Mouse (Mus musculus): ENCODE data around the gene Sirt3. TPM values are rescaled to one million over a fixed set of nuclear protein-coding genes. Genes with fewer than 3 reads are reported as not detected.

Gene Sirt3
- polyA plus RNA-seq, 1 experiment from 2014 or later, result 25.7 TPM

DNA sequence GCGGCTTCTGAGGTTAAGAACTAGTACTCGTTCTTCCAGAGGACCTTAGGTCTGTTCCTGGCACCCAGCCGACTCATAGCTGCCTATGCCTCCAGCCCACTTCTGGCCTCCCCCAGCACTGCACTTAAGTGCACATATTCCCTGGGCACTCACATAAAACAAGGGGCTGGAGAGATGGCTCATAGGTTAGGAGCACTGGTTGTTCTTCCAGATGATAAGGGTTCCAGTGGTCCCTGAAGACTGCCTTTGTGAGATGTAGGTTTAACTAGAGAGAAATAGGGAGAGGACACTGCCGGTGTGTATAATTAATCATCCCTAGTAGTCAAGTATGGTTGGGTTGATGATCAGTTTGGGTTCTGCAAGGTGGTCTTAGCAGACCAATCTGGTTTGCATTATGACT is 59.4 kb downstream of the Sirt3 start:
- 86% methylated on average over 4 of the region's 4 CpGs for WGBS
- no peak for ATAC-seq (ENCODE audit: insufficient read depth, low FRiP score, low read depth)
- no peaks in the 10 kb centered on the region for H3K36me3 ChIP-seq
- no peaks in the 10 kb centered on the region for H3K9me3 ChIP-seq
- H3K4me3 ChIP-seq (replicated peaks), result no peak overlapping the region
- H3K27ac ChIP-seq, result no peak overlapping the region
- H3K4me1 ChIP-seq, result no peaks in the 10 kb centered on the region
- no peak overlapping the region for H3K4me2 ChIP-seq
- no peaks in the 10 kb centered on the region for H3K27me3 ChIP-seq (replicated peaks)
- H3K9ac ChIP-seq, result no peak overlapping the region

DNA sequence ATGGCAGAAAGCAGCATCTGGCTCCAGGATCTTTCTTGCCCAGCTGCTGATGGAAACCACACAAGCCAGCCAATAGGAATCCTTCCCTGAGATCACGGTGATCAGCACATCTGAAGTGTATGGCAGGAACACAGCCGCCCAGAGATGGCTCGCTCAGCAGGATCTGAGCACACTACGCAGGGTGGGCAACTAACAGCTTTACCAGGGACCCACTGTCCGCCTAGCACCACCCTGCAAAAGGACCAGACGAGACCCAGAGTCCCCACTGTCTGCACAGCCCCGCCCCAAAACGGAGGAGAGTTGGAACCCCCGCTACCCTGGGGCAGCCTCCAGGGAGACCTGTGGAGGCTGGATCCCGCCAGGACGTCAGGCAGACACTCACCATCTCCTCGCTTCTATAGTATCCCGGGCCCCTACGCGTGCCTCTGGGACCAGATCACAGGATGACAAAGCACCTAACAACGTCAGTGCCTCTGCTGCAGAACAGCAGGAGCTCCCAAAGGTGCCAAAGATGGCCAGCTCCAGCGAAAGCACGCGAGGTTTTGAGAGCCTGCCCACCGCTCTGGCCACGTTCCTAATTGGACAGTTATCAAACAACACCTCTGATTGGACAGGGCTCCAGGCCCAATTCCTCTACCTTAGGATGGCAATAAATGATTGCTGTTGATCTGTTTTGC is 60.3 kb downstream of the Sirt3 start, which contains the start of gene Zfp941:
Gene Zfp941 (minus strand): TSS at position 526 of the 677 bp plus-strand sequence.
- ATAC-seq (ENCODE audit: insufficient read depth, low FRiP score, low read depth), result peak; percentile 68
- H3K27ac ChIP-seq, result no peak within 1 kb of the TSS
- peak within 1 kb of the TSS; percentile 41 for H3K4me3 ChIP-seq (replicated peaks)
- peak within 1 kb of the TSS; percentile 63 for H3K4me2 ChIP-seq
- no peaks in the 10 kb centered on the region for H3K9me3 ChIP-seq
- H3K9ac ChIP-seq, result no peak within 1 kb of the TSS
- H3K27me3 ChIP-seq (replicated peaks), result no peaks in the 10 kb centered on the region
- no peaks in the 10 kb centered on the region for H3K36me3 ChIP-seq
- no peaks in the 10 kb centered on the region for H3K4me1 ChIP-seq
- 2% methylated on average over 21 of the region's 21 CpGs for WGBS

DNA sequence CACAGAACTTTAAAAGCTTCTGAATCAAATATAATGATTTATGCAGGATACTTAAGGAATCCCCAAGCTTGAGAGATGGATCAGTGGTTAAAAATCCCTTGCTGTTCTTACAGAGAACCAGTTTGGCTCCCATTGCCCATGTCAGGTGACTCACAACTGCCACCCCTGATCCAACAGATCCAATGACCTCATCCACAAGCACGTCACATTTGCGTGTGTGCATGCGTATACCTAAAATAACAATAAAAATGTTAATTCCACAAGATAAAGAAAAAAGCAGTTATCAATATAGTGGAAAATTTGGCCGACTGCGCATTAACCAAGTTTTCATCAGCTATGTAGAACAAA is 60.8 kb downstream of the Sirt3 start:
- WGBS, result 51% methylated on average over 5 of the region's 5 CpGs
- Histone ChIP-seq H3K9me3 (no peaks in the 10 kb centered on the region), H3K27me3 (replicated peaks) (no peaks in the 10 kb centered on the region), H3K4me3 (replicated peaks) (peak overlapping the region; percentile 41), H3K4me1 (no peaks in the 10 kb centered on the region), H3K36me3 (no peaks in the 10 kb centered on the region), H3K27ac (no peak overlapping the region), H3K4me2 (peak overlapping the region; percentile 63), H3K9ac (no peak overlapping the region)
- ATAC-seq (ENCODE audit: insufficient read depth, low FRiP score, low read depth), result no peak

DNA sequence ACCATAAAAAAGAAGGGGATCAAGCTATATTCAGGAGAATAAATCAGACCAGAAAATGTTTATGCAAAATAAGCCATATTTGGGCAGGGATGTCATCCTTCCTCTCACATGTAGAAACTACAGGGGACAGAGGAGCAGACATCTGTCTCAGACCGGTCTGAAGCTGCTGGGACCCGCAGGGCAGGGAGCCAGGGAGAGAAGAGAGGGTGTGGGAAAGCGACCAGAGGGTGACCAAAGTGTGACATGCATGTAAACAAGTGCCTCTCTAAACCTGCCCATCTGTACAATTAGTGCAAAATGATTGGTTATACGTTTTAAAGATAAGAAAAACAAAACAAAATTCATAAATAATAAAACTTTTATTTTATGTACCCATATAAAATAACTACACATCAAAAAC is 61.9 kb downstream of the Sirt3 start:
- 49% methylated on average over 4 of the region's 4 CpGs for WGBS
- no peaks in the 10 kb centered on the region for H3K36me3 ChIP-seq
- no peaks in the 10 kb centered on the region for H3K27me3 ChIP-seq (replicated peaks)
- H3K4me1 ChIP-seq, result no peaks in the 10 kb centered on the region
- H3K4me3 ChIP-seq (replicated peaks), result no peak overlapping the region
- no peaks in the 10 kb centered on the region for H3K9me3 ChIP-seq
- H3K9ac ChIP-seq, result no peak overlapping the region
- H3K27ac ChIP-seq, result no peak overlapping the region
- no peak for ATAC-seq (ENCODE audit: insufficient read depth, low FRiP score, low read depth)
- no peak overlapping the region for H3K4me2 ChIP-seq

Other genes starting within 250 kb of the Sirt3 start
- gene Olfr53, start 235.9 kb downstream of the Sirt3 start, polyA plus RNA-seq (2015; fragmentation: Nextera tagmentation; extraction: Ambion mirVana), result not detected in 2 replicates
- 0.01 TPM in 2 replicates for gene Olfr539, start 222.4 kb downstream of the Sirt3 start, polyA plus RNA-seq (2015; fragmentation: Nextera tagmentation; extraction: Ambion mirVana)
- not detected in 2 replicates for gene Olfr45, start 200.4 kb downstream of the Sirt3 start, polyA plus RNA-seq (2015; fragmentation: Nextera tagmentation; extraction: Ambion mirVana)
- gene Olfr541, start 185.0 kb downstream of the Sirt3 start, polyA plus RNA-seq (2015; fragmentation: Nextera tagmentation; extraction: Ambion mirVana), result not detected in 2 replicates
- gene Cyp2e1, start 118.6 kb downstream of the Sirt3 start, polyA plus RNA-seq (2015; fragmentation: Nextera tagmentation; extraction: Ambion mirVana), result 0.18 TPM in 1 of 2 replicates, not detected in the other
- gene Syce1, start 94.5 kb downstream of the Sirt3 start, polyA plus RNA-seq (2015; fragmentation: Nextera tagmentation; extraction: Ambion mirVana), result 0.23 and 0.30 TPM in 2 replicates
- gene Zfp941, start 60.1 kb downstream of the Sirt3 start, polyA plus RNA-seq (2015; fragmentation: Nextera tagmentation; extraction: Ambion mirVana), result 1.5 and 1.7 TPM in 2 replicates
- 13.9 and 23.4 TPM in 2 replicates for gene Urah, start 47.3 kb downstream of the Sirt3 start, polyA plus RNA-seq (2015; fragmentation: Nextera tagmentation; extraction: Ambion mirVana)
- not detected in 2 replicates for gene Scgb1c1, start 36.8 kb downstream of the Sirt3 start, polyA plus RNA-seq (2015; fragmentation: Nextera tagmentation; extraction: Ambion mirVana)
- 0.17 TPM in 1 of 2 replicates, not detected in the other for gene Odf3, start 34.5 kb downstream of the Sirt3 start, polyA plus RNA-seq (2015; fragmentation: Nextera tagmentation; extraction: Ambion mirVana)
- not detected in 2 replicates for gene Gm45785, start 26.0 kb downstream of the Sirt3 start, polyA plus RNA-seq (2015; fragmentation: Nextera tagmentation; extraction: Ambion mirVana)
- gene Ric8a, start 25.4 kb downstream of the Sirt3 start, polyA plus RNA-seq (2015; fragmentation: Nextera tagmentation; extraction: Ambion mirVana), result 58.0 and 62.8 TPM in 2 replicates
- gene Bet1l, start 24.7 kb downstream of the Sirt3 start, polyA plus RNA-seq (2015; fragmentation: Nextera tagmentation; extraction: Ambion mirVana), result 44.7 and 50.1 TPM in 2 replicates
- 214 and 219 TPM in 2 replicates for gene Psmd13, start 341 bp downstream of the Sirt3 start, polyA plus RNA-seq (2015; fragmentation: Nextera tagmentation; extraction: Ambion mirVana)
- gene Cox8b, start 18.1 kb upstream of the Sirt3 start, polyA plus RNA-seq (2015; fragmentation: Nextera tagmentation; extraction: Ambion mirVana), result 0.76 and 2.6 TPM in 2 replicates
- 9.9 and 13.8 TPM in 2 replicates for gene Nlrp6, start 38.6 kb upstream of the Sirt3 start, polyA plus RNA-seq (2015; fragmentation: Nextera tagmentation; extraction: Ambion mirVana)
- gene Pgghg, start 59.1 kb upstream of the Sirt3 start, polyA plus RNA-seq (2015; fragmentation: Nextera tagmentation; extraction: Ambion mirVana), result 21.2 and 23.5 TPM in 2 replicates
- 3.2 and 3.6 TPM in 2 replicates for gene Ifitm5, start 68.0 kb upstream of the Sirt3 start, polyA plus RNA-seq (2015; fragmentation: Nextera tagmentation; extraction: Ambion mirVana)
- gene Gm45717, start 73.6 kb upstream of the Sirt3 start, polyA plus RNA-seq (2015; fragmentation: Nextera tagmentation; extraction: Ambion mirVana), result 0.40 and 0.71 TPM in 2 replicates
- 1,181 and 1,379 TPM in 2 replicates for gene Ifitm2, start 73.7 kb upstream of the Sirt3 start, polyA plus RNA-seq (2015; fragmentation: Nextera tagmentation; extraction: Ambion mirVana)
- 179 and 209 TPM in 2 replicates for gene Ifitm1, start 84.9 kb upstream of the Sirt3 start, polyA plus RNA-seq (2015; fragmentation: Nextera tagmentation; extraction: Ambion mirVana)
- gene Ifitm3, start 128.5 kb upstream of the Sirt3 start, polyA plus RNA-seq (2015; fragmentation: Nextera tagmentation; extraction: Ambion mirVana), result 368 and 413 TPM in 2 replicates
- gene Ifitm6, start 135.6 kb upstream of the Sirt3 start, polyA plus RNA-seq (2015; fragmentation: Nextera tagmentation; extraction: Ambion mirVana), result 7.6 and 8.1 TPM in 2 replicates
- gene Gm17387, start 146.8 kb upstream of the Sirt3 start, polyA plus RNA-seq (2015; fragmentation: Nextera tagmentation; extraction: Ambion mirVana), result not detected in 2 replicates
- 7.0 and 9.2 TPM in 2 replicates for gene B4galnt4, start 178.8 kb upstream of the Sirt3 start, polyA plus RNA-seq (2015; fragmentation: Nextera tagmentation; extraction: Ambion mirVana)
- 38.4 and 47.2 TPM in 2 replicates for gene Pkp3, start 195.9 kb upstream of the Sirt3 start, polyA plus RNA-seq (2015; fragmentation: Nextera tagmentation; extraction: Ambion mirVana)
- 13.1 and 15.1 TPM in 2 replicates for gene Sigirr, start 218.3 kb upstream of the Sirt3 start, polyA plus RNA-seq (2015; fragmentation: Nextera tagmentation; extraction: Ambion mirVana)
- 16.2 and 20.5 TPM in 2 replicates for gene Ano9, start 235.5 kb upstream of the Sirt3 start, polyA plus RNA-seq (2015; fragmentation: Nextera tagmentation; extraction: Ambion mirVana)
- gene Ptdss2, start 240.1 kb upstream of the Sirt3 start, polyA plus RNA-seq (2015; fragmentation: Nextera tagmentation; extraction: Ambion mirVana), result 58.6 and 60.7 TPM in 2 replicates